Mouse (Mus musculus): ENCODE measurements around the gene Dcaf8. TPM values are rescaled to one million over a fixed set of nuclear protein-coding genes. Genes with fewer than 3 reads are reported as not detected.

The Dcaf8 gene
- polyA plus RNA-seq (2012; rRNA removed) = 91.8 and 97.8 TPM in 2 replicates

DNA sequence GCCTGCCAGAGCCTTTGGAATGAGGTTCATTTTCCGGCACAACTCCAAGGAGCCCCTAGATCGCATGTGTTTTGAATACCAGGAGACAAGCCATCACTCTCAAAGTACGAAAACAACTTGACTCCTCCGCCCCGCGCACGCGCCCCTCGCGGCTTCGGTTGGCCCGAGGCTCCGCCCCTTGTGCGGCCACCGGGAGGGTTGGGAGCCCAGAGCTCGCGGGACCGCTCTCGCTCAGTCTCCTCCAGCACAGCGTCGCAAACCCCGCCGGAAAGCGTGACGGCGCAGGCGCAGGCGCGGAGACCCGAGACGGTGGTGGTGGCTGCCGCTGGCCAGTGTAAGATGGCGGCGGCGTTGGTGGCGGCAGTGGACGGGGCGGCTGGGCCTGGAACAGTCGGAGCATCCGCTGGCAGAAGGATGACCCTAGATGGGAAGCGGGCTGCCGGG is at the start of gene Dcaf8:
Gene Dcaf8, plus strand, starts transcription at position 250 of the 444 bp plus-strand sequence.

DNA sequence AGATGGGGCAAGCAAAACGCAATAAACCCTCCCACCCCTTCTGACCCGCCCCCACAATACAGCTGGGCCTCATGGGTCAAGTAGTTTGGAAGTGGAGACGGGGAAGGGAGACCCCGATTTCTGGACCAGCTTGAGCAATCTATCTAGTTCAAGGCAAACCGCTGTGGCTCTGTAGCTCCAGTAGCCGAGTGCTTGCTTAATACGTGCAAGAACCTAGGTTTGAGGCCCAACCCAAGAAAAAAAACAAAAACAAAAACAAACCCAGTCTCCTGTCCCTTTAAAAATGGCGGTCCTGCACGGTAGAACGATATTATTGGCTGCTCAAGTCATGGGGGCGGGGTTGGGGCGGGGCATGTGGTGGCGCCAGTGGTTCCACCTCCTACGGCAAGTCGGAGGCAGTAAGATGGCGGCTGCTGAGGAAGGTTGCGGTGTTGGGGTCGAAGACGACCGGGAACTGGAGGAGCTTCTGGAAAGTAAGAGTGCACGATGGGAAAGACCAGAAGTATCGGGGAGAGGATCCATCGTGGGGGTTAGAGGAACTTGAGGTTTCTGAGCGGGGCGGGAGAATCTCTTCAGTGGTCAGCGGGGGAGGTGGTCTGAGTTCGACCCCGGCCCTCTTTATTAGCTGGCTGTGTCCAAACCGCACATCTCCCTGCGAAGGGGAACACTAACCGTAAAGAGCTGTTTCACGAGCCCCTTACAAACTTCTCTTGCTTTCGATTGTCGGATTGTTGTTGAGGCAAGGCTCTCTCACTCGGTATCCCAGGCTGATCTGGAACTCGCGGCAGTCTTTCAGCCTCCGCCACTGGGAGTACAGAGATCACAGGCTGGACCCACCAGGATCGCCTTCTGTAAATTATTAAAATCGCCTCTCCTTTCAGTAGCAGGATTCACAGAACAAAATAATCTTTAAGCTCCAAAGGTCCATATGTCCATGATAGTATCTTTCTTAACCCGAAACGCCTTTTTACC is 21.2 kb upstream of the Dcaf8 start, which contains the start of gene Pex19:
Gene Pex19, plus strand, starts transcription at position 380 of the 972 bp plus-strand sequence.

DNA sequence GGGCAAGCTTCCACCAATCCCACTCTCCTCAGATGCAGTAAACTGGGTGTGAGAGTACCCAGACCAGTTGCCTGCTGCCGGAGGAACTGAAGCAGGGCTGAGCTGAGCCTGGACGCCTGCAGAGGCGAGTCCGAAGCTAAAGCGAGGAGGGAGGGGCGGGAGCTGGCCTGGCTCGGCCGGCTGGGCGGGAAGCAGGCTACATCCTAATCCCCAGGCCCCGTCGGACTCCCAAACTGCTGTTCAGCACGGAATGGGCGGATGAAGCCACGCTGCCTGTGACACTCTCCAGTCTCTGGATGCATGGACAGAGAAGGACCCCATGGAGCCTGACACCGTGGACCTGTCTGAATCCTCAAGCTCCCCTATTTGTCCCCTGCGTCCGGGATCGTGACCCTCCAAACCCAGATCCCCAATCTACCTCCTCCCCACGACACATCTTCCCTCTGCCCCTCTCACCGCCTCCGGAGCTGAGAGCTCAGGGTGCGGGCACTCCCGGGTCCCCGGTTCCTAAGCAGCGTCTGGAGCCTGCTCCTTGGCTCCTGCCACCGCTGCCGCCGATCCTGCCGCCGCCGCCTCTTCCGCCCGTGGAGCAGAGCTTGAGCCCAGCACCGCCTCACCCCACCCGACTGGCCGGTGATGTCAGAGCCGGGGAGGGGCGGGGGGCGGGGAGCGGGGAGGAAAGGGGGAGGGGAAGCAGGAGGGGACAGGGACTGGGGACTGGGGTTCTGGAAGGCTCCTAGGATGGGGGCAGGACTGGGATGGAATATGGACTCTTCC is 58.4 kb downstream of the Dcaf8 start, which contains the start of gene Pea15a:
Gene Pea15a, minus strand, starts transcription at position 664 of the 777 bp plus-strand sequence.

DNA sequence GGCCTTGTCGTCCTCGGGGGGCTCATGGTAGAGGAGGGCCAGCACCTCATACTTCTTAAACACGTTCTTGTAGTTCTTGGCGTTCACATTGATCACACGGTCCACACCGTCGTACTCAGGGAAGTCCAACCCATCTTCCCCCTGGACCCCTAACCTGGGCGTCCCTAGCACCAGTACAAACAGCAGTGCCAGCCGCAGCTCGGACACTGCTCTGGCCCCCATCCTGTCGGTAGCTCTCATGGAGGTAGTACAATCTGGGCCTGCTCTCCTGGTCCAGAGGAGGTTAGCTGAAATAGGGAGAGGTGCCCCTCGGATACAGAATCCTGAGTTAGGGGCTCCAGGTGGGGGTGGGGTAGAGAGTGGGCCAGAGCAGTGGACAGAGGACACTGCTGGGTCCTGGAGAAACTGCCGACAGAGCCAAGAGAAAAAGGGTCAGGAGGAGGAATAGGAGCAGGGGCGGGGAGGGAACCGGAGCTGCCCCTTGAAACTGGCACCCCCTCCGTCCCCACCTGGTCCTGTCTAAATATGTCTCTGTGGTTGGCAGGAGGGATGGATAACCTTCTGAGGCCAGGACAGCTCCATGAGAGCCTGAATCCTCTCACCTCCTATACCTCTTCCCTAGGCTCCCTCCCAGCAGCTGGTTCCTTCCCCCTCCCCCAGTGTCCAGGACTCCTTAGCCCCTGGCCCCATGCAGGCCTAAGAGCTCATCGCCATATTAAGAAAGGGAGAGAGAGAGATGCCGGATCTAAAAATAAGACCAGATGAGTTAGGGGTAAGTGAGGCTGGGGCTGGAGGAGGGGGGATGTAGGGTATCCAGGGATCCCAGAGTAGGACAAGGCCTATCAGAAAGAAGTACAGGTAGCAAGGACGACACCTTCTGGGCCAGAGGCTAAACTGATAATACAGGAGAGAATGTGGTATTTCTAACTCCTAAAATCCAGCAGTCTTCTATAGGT is 71.8 kb downstream of the Dcaf8 start, which contains the start of gene Casq1:
Gene Casq1, minus strand, starts transcription at position 418 of the 956 bp plus-strand sequence.

Other genes with a start within 250 kb of the Dcaf8 start
- 0.13 TPM in 1 of 2 replicates, not detected in the other for gene Slamf6, start 230.6 kb upstream of the Dcaf8 start, polyA plus RNA-seq (2012; rRNA removed)
- gene Vangl2, start 119.6 kb upstream of the Dcaf8 start, polyA plus RNA-seq (2012; rRNA removed) = 13.3 and 18.3 TPM in 2 replicates
- gene Nhlh1, start 90.5 kb upstream of the Dcaf8 start, polyA plus RNA-seq (2012; rRNA removed) = not detected in 2 replicates
- gene Copa, start 65.6 kb upstream of the Dcaf8 start, polyA plus RNA-seq (2012; rRNA removed) = 23.4 and 26.6 TPM in 2 replicates
- 112 and 126 TPM in 2 replicates for gene Ncstn, start 65.3 kb upstream of the Dcaf8 start, polyA plus RNA-seq (2012; rRNA removed)
- gene Pex19, start 21.3 kb upstream of the Dcaf8 start, polyA plus RNA-seq (2012; rRNA removed) = 82.2 and 100.0 TPM in 2 replicates
- gene Pea15a, start 58.7 kb downstream of the Dcaf8 start, polyA plus RNA-seq (2012; rRNA removed) = 57.2 and 67.0 TPM in 2 replicates
- 5.3 and 6.4 TPM in 2 replicates for gene Casq1, start 71.8 kb downstream of the Dcaf8 start, polyA plus RNA-seq (2012; rRNA removed)
- gene Atp1a4, start 110.3 kb downstream of the Dcaf8 start, polyA plus RNA-seq (2012; rRNA removed) = 0.09 and 0.45 TPM in 2 replicates
- 327 and 349 TPM in 2 replicates for gene Igsf8, start 113.6 kb downstream of the Dcaf8 start, polyA plus RNA-seq (2012; rRNA removed)
- 36.8 and 41.8 TPM in 2 replicates for gene Atp1a2, start 150.0 kb downstream of the Dcaf8 start, polyA plus RNA-seq (2012; rRNA removed)
- gene Kcnj9, start 181.2 kb downstream of the Dcaf8 start, polyA plus RNA-seq (2012; rRNA removed) = 0.23 and 0.35 TPM in 2 replicates
- 0.27 and 0.58 TPM in 2 replicates for gene Kcnj10, start 193.1 kb downstream of the Dcaf8 start, polyA plus RNA-seq (2012; rRNA removed)
- gene Pigm, start 228.5 kb downstream of the Dcaf8 start, polyA plus RNA-seq (2012; rRNA removed) = 12.9 and 13.4 TPM in 2 replicates

All from ovary, adult 2 months (tissue).